Mouse (Mus musculus): ENCODE measurements at regions not wholly inside any gene's neighbourhood (a gene's known extent, or its start where the extent isn't known, plus 50 kb on each side); places are given as distances from the start of the nearest gene placed in this dataset.

GRCm38 (mm10) chr5:46960749-46961148, 1022.2 kb upstream of the Slit2 start:
- Histone ChIP-seq H3K9me3 (ENCODE audit: control insufficient read depth, low read length) (no peaks in the 10 kb centered on the region), H3K27me3 (ENCODE audit: control insufficient read depth, insufficient read depth, low read length) (no peaks in the 10 kb centered on the region), H3K9ac (no peak overlapping the region), H3K4me1 (replicated peaks; ENCODE audit: control insufficient read depth, insufficient read depth, low read length) (no peaks in the 10 kb centered on the region), H3K4me2 (replicated peaks) (no peak overlapping the region), H3K27ac (no peak overlapping the region), H3K4me3 (replicated peaks; ENCODE audit: low read length) (no peak overlapping the region), H3K36me3 (replicated peaks; ENCODE audit: control insufficient read depth, insufficient read depth) (no peaks in the 10 kb centered on the region)
- ATAC-seq (ENCODE audit: low FRiP score) (no peak), DNase-seq (ENCODE audit: low spot score) (no peak)
- 71% methylated on average over 2 of the region's 2 CpGs for WGBS

GRCm38 (mm10) chr5:46926324-46926723, 1056.6 kb upstream of the Slit2 start:
- H3K4me1 ChIP-seq (replicated peaks; ENCODE audit: control insufficient read depth, insufficient read depth, low read length) = no peaks in the 10 kb centered on the region
- H3K4me2 ChIP-seq (replicated peaks) = no peak overlapping the region
- no peak for ATAC-seq (ENCODE audit: low FRiP score)
- H3K9me3 ChIP-seq (ENCODE audit: control insufficient read depth, low read length) = no peaks in the 10 kb centered on the region
- no peaks in the 10 kb centered on the region for H3K27me3 ChIP-seq (ENCODE audit: control insufficient read depth, insufficient read depth, low read length)
- DNase-seq (ENCODE audit: low spot score) = no peak
- no peak overlapping the region for H3K9ac ChIP-seq
- no peak overlapping the region for H3K27ac ChIP-seq
- H3K4me3 ChIP-seq (replicated peaks; ENCODE audit: low read length) = no peak overlapping the region
- WGBS = 84% methylated on average over 7 of the region's 7 CpGs
- no peaks in the 10 kb centered on the region for H3K36me3 ChIP-seq (replicated peaks; ENCODE audit: control insufficient read depth, insufficient read depth)

- DNase-seq (ENCODE audit: low spot score) = no peak
- 80% methylated on average over 2 of the region's 2 CpGs for WGBS
- ATAC-seq (ENCODE audit: low FRiP score) = no peak
Measured at GRCm38 (mm10) chr5:46901909-46902308, 1044.5 kb upstream of the Lcorl start.

GRCm38 (mm10) chr5:46894037-46894436, 1036.6 kb upstream of the Lcorl start:
- WGBS = 84% methylated on average over 2 of the region's 2 CpGs
- no peak overlapping the region for H3K4me3 ChIP-seq (replicated peaks; ENCODE audit: low read length)

More at GRCm38 (mm10) chr5:46901909-46902308, 1044.5 kb upstream of the Lcorl start:
- no peak overlapping the region for H3K27ac ChIP-seq
- H3K4me1 ChIP-seq (replicated peaks; ENCODE audit: control insufficient read depth, insufficient read depth, low read length) = no peaks in the 10 kb centered on the region
- H3K27me3 ChIP-seq (ENCODE audit: control insufficient read depth, insufficient read depth, low read length) = no peaks in the 10 kb centered on the region
- H3K36me3 ChIP-seq (replicated peaks; ENCODE audit: control insufficient read depth, insufficient read depth) = no peaks in the 10 kb centered on the region
- H3K9ac ChIP-seq = no peak overlapping the region
- no peaks in the 10 kb centered on the region for H3K9me3 ChIP-seq (ENCODE audit: control insufficient read depth, low read length)
- H3K4me2 ChIP-seq (replicated peaks) = no peak overlapping the region
- H3K4me3 ChIP-seq (replicated peaks; ENCODE audit: low read length) = no peak overlapping the region

GRCm38 (mm10) chr5:46883956-46884355, 1026.5 kb upstream of the Lcorl start:
- no peak for DNase-seq (ENCODE audit: low spot score)
- H3K9ac ChIP-seq = no peak overlapping the region
- H3K9me3 ChIP-seq (ENCODE audit: control insufficient read depth, low read length) = no peaks in the 10 kb centered on the region
- H3K4me1 ChIP-seq (replicated peaks; ENCODE audit: control insufficient read depth, insufficient read depth, low read length) = no peaks in the 10 kb centered on the region
- no peak overlapping the region for H3K27ac ChIP-seq
- H3K36me3 ChIP-seq (replicated peaks; ENCODE audit: control insufficient read depth, insufficient read depth) = no peaks in the 10 kb centered on the region
- ATAC-seq (ENCODE audit: low FRiP score) = no peak
- H3K4me3 ChIP-seq (replicated peaks; ENCODE audit: low read length) = no peak overlapping the region
- no peaks in the 10 kb centered on the region for H3K27me3 ChIP-seq (ENCODE audit: control insufficient read depth, insufficient read depth, low read length)
- H3K4me2 ChIP-seq (replicated peaks) = no peak overlapping the region

More at GRCm38 (mm10) chr5:46894037-46894436, 1036.6 kb upstream of the Lcorl start:
- Histone ChIP-seq H3K9ac (no peak overlapping the region), H3K36me3 (replicated peaks; ENCODE audit: control insufficient read depth, insufficient read depth) (no peaks in the 10 kb centered on the region), H3K4me1 (replicated peaks; ENCODE audit: control insufficient read depth, insufficient read depth, low read length) (no peaks in the 10 kb centered on the region), H3K9me3 (ENCODE audit: control insufficient read depth, low read length) (no peaks in the 10 kb centered on the region), H3K27ac (no peak overlapping the region), H3K4me2 (replicated peaks) (no peak overlapping the region), H3K27me3 (ENCODE audit: control insufficient read depth, insufficient read depth, low read length) (no peaks in the 10 kb centered on the region)
- DNase-seq (ENCODE audit: low spot score) (no peak), ATAC-seq (ENCODE audit: low FRiP score) (no peak)

- Histone ChIP-seq H3K36me3 (replicated peaks; ENCODE audit: control insufficient read depth, insufficient read depth) (no peaks in the 10 kb centered on the region), H3K4me2 (replicated peaks) (no peak overlapping the region), H3K4me1 (replicated peaks; ENCODE audit: control insufficient read depth, insufficient read depth, low read length) (no peaks in the 10 kb centered on the region), H3K9ac (no peak overlapping the region), H3K27ac (no peak overlapping the region), H3K9me3 (ENCODE audit: control insufficient read depth, low read length) (no peaks in the 10 kb centered on the region), H3K27me3 (ENCODE audit: control insufficient read depth, insufficient read depth, low read length) (no peaks in the 10 kb centered on the region), H3K4me3 (replicated peaks; ENCODE audit: low read length) (no peak overlapping the region)
- no peak for ATAC-seq (ENCODE audit: low FRiP score)
- no peak for DNase-seq (ENCODE audit: low spot score)
Measured at GRCm38 (mm10) chr5:46856837-46857236, 999.4 kb upstream of the Lcorl start.

GRCm38 (mm10) chr5:46845175-46845574, 987.8 kb upstream of the Lcorl start:
- no peak overlapping the region for H3K27ac ChIP-seq
- no peaks in the 10 kb centered on the region for H3K36me3 ChIP-seq (replicated peaks; ENCODE audit: control insufficient read depth, insufficient read depth)
- no peaks in the 10 kb centered on the region for H3K4me1 ChIP-seq (replicated peaks; ENCODE audit: control insufficient read depth, insufficient read depth, low read length)
- H3K9ac ChIP-seq = no peak overlapping the region
- no peak overlapping the region for H3K4me3 ChIP-seq (replicated peaks; ENCODE audit: low read length)
- 49% methylated on average over 2 of the region's 2 CpGs for WGBS
- H3K4me2 ChIP-seq (replicated peaks) = no peak overlapping the region
- ATAC-seq (ENCODE audit: low FRiP score) (peak; percentile 91), DNase-seq (ENCODE audit: low spot score) (no peak)
- no peaks in the 10 kb centered on the region for H3K27me3 ChIP-seq (ENCODE audit: control insufficient read depth, insufficient read depth, low read length)
- H3K9me3 ChIP-seq (ENCODE audit: control insufficient read depth, low read length) = no peaks in the 10 kb centered on the region

GRCm38 (mm10) chr5:46836810-46837209, 979.4 kb upstream of the Lcorl start:
- no peaks in the 10 kb centered on the region for H3K9me3 ChIP-seq (ENCODE audit: control insufficient read depth, low read length)
- ATAC-seq (ENCODE audit: low FRiP score) = no peak
- H3K27ac ChIP-seq = no peak overlapping the region
- no peak overlapping the region for H3K9ac ChIP-seq
- no peak overlapping the region for H3K4me3 ChIP-seq (replicated peaks; ENCODE audit: low read length)
- H3K36me3 ChIP-seq (replicated peaks; ENCODE audit: control insufficient read depth, insufficient read depth) = no peaks in the 10 kb centered on the region
- no peak for DNase-seq (ENCODE audit: low spot score)
- no peaks in the 10 kb centered on the region for H3K4me1 ChIP-seq (replicated peaks; ENCODE audit: control insufficient read depth, insufficient read depth, low read length)
- H3K4me2 ChIP-seq (replicated peaks) = no peak overlapping the region
- H3K27me3 ChIP-seq (ENCODE audit: control insufficient read depth, insufficient read depth, low read length) = no peaks in the 10 kb centered on the region
- WGBS = 91% methylated on average over 4 of the region's 4 CpGs

GRCm38 (mm10) chr5:46830797-46831618, 973.6 kb upstream of the Lcorl start:
- peaks cover 9% of the 10 kb centered on the region; the same call in 1 of the 2 replicates for H3K4me1 ChIP-seq (replicated peaks; ENCODE audit: control insufficient read depth, insufficient read depth, low read length)
- H3K4me2 ChIP-seq (replicated peaks) = no peak overlapping the region
- H3K9ac ChIP-seq = no peak overlapping the region
- no peak overlapping the region for H3K4me3 ChIP-seq (replicated peaks; ENCODE audit: low read length)
- H3K36me3 ChIP-seq (replicated peaks; ENCODE audit: control insufficient read depth, insufficient read depth) = no peaks in the 10 kb centered on the region
- H3K27me3 ChIP-seq (ENCODE audit: control insufficient read depth, insufficient read depth, low read length) = 0 out of 2 replicates have a peak, but pooled peaks cover 3% of the 10 kb centered on the region
- no peak for DNase-seq (ENCODE audit: low spot score)
- ATAC-seq (ENCODE audit: low FRiP score) = peak; percentile 62
- WGBS = 17% methylated on average over 9 of the region's 9 CpGs
- H3K27ac ChIP-seq = no peak overlapping the region
- H3K9me3 ChIP-seq (ENCODE audit: control insufficient read depth, low read length) = no peaks in the 10 kb centered on the region
